Mouse (Mus musculus) MEL (cell line): Measurements from ENCODE around the gene Srsf3.

Experiments
- CHD2 ChIP-seq: IDR thresholded peaks from 2 replicates; pipeline ENCODE4 v1.6.1; 2011; ENCODE audit warnings: low read length, improper control_type of control experiment
- CTCF ChIP-seq, 3 experiments: IDR thresholded peaks in 2 of 3; conservative IDR thresholded peaks in 1 of 3; 2 replicates each; pipeline ENCODE4 v1.5.1; 2011 to 2012; ENCODE audit warnings: low read length in 3 of 3, low read depth in 2 of 3, mild to moderate bottlenecking in 2 of 3, improper control_type of control experiment in 1 of 3, inconsistent platforms in 1 of 3, mixed read lengths in 1 of 3, moderate library complexity in 1 of 3; ENCODE audit not compliant: control insufficient read depth in 1 of 3, insufficient read depth in 1 of 3, poor library complexity in 1 of 3, severe bottlenecking in 1 of 3
- EP300 ChIP-seq, 2 experiments: IDR thresholded peaks; 2 replicates each; pipeline ENCODE4 v1.6.1; 2011; ENCODE audit warnings: improper control_type of control experiment in 2 of 2, low read length in 2 of 2, low read depth in 1 of 2, mild to moderate bottlenecking in 1 of 2
- GABPA ChIP-seq: IDR thresholded peaks from 2 replicates; pipeline ENCODE4 v1.6.1; 2012; ENCODE audit warnings: low read depth, mild to moderate bottlenecking, inconsistent platforms, low read length, improper control_type of control experiment, moderate library complexity
- HCFC1 ChIP-seq: IDR thresholded peaks from 2 replicates; pipeline ENCODE4 v1.6.1; 2012; ENCODE audit warnings: low read depth, mild to moderate bottlenecking, inconsistent platforms, low read length, improper control_type of control experiment, moderate library complexity
- MAFK ChIP-seq: IDR thresholded peaks from 2 replicates; pipeline ENCODE4 v1.6.1; 2011; ENCODE audit warnings: low read depth, mild to moderate bottlenecking, low read length, improper control_type of control experiment, borderline replicate concordance
- MAX ChIP-seq: IDR thresholded peaks from 2 replicates; pipeline ENCODE4 v1.6.1; 2011; ENCODE audit warnings: low read length, improper control_type of control experiment
- MYB ChIP-seq: IDR thresholded peaks from 2 replicates; pipeline ENCODE4 v1.6.1; 2011; ENCODE audit warnings: mild to moderate bottlenecking, low read depth, low read length, improper control_type of control experiment
- POLR2A ChIP-seq, 2 experiments: IDR thresholded peaks; 2 replicates each; pipeline ENCODE4 v1.6.1; 2011 to 2012; ENCODE audit warnings: low read length in 2 of 2, mild to moderate bottlenecking in 2 of 2, control low read depth in 1 of 2, improper control_type of control experiment in 1 of 2, low read depth in 1 of 2, moderate library complexity in 1 of 2; ENCODE audit not compliant: control insufficient read depth in 1 of 2, insufficient read depth in 1 of 2, poor library complexity in 1 of 2
- RCOR1 ChIP-seq: IDR thresholded peaks from 2 replicates; pipeline ENCODE4 v1.6.1; 2012; ENCODE audit warnings: low read depth, mild to moderate bottlenecking, inconsistent platforms, low read length, improper control_type of control experiment
- TCF12 ChIP-seq: IDR thresholded peaks from 2 replicates; pipeline ENCODE4 v1.6.1; 2014; ENCODE audit warnings: low read depth, mild to moderate bottlenecking, inconsistent platforms, low read length, improper control_type of control experiment, moderate library complexity
- UBTF ChIP-seq: IDR thresholded peaks from 2 replicates; pipeline ENCODE4 v1.6.1; 2012; ENCODE audit warnings: low read depth, mild to moderate bottlenecking, inconsistent platforms, low read length, improper control_type of control experiment, moderate library complexity, borderline replicate concordance; ENCODE audit not compliant: insufficient read depth
- USF2 ChIP-seq, 2 experiments: IDR thresholded peaks; 2 replicates each; pipeline ENCODE4 v1.6.1; 2011 to 2012; ENCODE audit warnings: improper control_type of control experiment in 2 of 2, low read length in 2 of 2, borderline replicate concordance in 1 of 2, inconsistent platforms in 1 of 2, low read depth in 1 of 2, mild to moderate bottlenecking in 1 of 2; ENCODE audit not compliant: insufficient read depth in 1 of 2
- ZNF384 ChIP-seq: IDR thresholded peaks from 2 replicates; pipeline ENCODE4 v1.6.1; 2012; ENCODE audit warnings: low read depth, mild to moderate bottlenecking, inconsistent platforms, low read length, improper control_type of control experiment

DNA sequence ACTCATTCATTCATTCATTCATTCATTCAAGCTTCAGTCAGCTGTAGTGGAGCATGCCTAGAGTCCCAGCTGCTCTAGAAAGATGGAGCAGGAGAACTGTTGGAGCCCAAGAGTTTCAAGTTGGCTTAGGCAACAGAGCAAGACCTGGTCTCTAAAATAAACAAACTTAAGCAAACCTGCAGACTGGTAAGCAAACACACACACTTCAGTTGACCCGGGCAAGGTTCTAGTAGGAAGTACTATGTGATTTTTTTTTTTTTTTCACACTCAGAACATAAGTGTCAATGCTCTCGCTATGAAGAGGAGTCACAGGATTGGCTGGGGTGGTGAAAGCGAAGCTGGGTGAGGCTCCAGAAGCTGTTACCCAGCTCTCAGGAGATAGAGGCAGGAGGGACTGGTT is 27.2 kb downstream of the Srsf3 start:
- TF ChIP-seq GABPA (no peak), CTCF (IDR thresholded peaks at IDR 0.05 in 2 of 3, conservative IDR thresholded peaks at IDR 0.05 in 1 of 3; ENCODE audit: control insufficient read depth in 1 of 3, insufficient read depth in 1 of 3, low read depth in 2 of 3, low read length in 3 of 3, poor library complexity in 1 of 3, severe bottlenecking in 1 of 3) (no peak), CHD2 (no peak), EP300 (IDR thresholded peaks at IDR 0.05; ENCODE audit: low read depth in 1 of 2, low read length in 2 of 2) (no peak), UBTF (no peak), RCOR1 (no peak), MAFK (no peak), MAX (no peak), POLR2A (IDR thresholded peaks at IDR 0.05; ENCODE audit: control insufficient read depth in 1 of 2, insufficient read depth in 1 of 2, low read depth in 1 of 2, low read length in 2 of 2, poor library complexity in 1 of 2) (no peak), TCF12 (no peak), ZNF384 (no peak), MYB (no peak), HCFC1 (no peak), USF2 (IDR thresholded peaks at IDR 0.05; ENCODE audit: borderline replicate concordance in 1 of 2, insufficient read depth in 1 of 2, low read depth in 1 of 2, low read length in 2 of 2) (no peak)
